Mouse (Mus musculus): Measurements from ENCODE around the gene Prnp. TPM values are rescaled to one million over a fixed set of nuclear protein-coding genes. Genes with fewer than 3 reads are reported as not detected.

Gene Prnp
- polyA plus RNA-seq, 1 experiment from 2014 or later, result 103 TPM

- ATAC-seq, result no peak
- H3K4me2 ChIP-seq, result no peak overlapping the region
- WGBS, result 80% methylated on average over 3 of the region's 3 CpGs
- no peak overlapping the region for H3K4me3 ChIP-seq
- no peak overlapping the region for H3K27ac ChIP-seq
- H3K27me3 ChIP-seq, result no peaks in the 10 kb centered on the region
- H3K4me1 ChIP-seq, result no peaks in the 10 kb centered on the region
- no peaks in the 10 kb centered on the region for H3K9me3 ChIP-seq (replicated peaks)
- no peak overlapping the region for H3K9ac ChIP-seq
- H3K36me3 ChIP-seq (ENCODE audit: poor library complexity, severe bottlenecking), result peaks cover 20% of the 10 kb centered on the region
These were observed 30.8 kb downstream of the Prnp start for GRCm38 (mm10) chr2:131940506-131940905.

GRCm38 (mm10) chr2:131941501-131941900 is 31.8 kb downstream of the Prnp start:
- no peak for ATAC-seq
- 76% methylated on average over 6 of the region's 6 CpGs for WGBS
- Histone ChIP-seq H3K27ac (no peak overlapping the region), H3K9ac (no peak overlapping the region), H3K36me3 (ENCODE audit: poor library complexity, severe bottlenecking) (peaks cover 17% of the 10 kb centered on the region), H3K27me3 (no peaks in the 10 kb centered on the region), H3K4me2 (no peak overlapping the region), H3K9me3 (replicated peaks) (no peaks in the 10 kb centered on the region), H3K4me1 (no peaks in the 10 kb centered on the region), H3K4me3 (no peak overlapping the region)

- Histone ChIP-seq H3K27me3 (no peaks in the 10 kb centered on the region), H3K9me3 (replicated peaks) (no peaks in the 10 kb centered on the region), H3K9ac (no peak overlapping the region), H3K4me1 (peaks cover 7% of the 10 kb centered on the region; the same call in 1 of the 2 replicates), H3K27ac (no peak overlapping the region), H3K36me3 (ENCODE audit: poor library complexity, severe bottlenecking) (no peaks in the 10 kb centered on the region), H3K4me2 (no peak overlapping the region), H3K4me3 (no peak overlapping the region)
- 17% methylated on average over 1 of the region's 1 CpGs for WGBS
- no peak for ATAC-seq
These were observed 34.6 kb downstream of the Prnp start for GRCm38 (mm10) chr2:131944370-131944769.

GRCm38 (mm10) chr2:131945225-131945624 is 35.5 kb downstream of the Prnp start:
- no peaks in the 10 kb centered on the region for H3K27me3 ChIP-seq
- H3K9ac ChIP-seq, result no peak overlapping the region
- ATAC-seq, result no peak
- no peak overlapping the region for H3K27ac ChIP-seq
- no peak overlapping the region for H3K4me3 ChIP-seq
- peaks cover 7% of the 10 kb centered on the region; the same call in 1 of the 2 replicates for H3K4me1 ChIP-seq
- no peak overlapping the region for H3K4me2 ChIP-seq
- H3K9me3 ChIP-seq (replicated peaks), result no peaks in the 10 kb centered on the region
- no peaks in the 10 kb centered on the region for H3K36me3 ChIP-seq (ENCODE audit: poor library complexity, severe bottlenecking)
- WGBS, result 88% methylated on average over 8 of the region's 8 CpGs

- Histone ChIP-seq H3K27me3 (peaks cover 3% of the 10 kb centered on the region; the same call in 1 of the 2 replicates), H3K4me1 (peaks cover 7% of the 10 kb centered on the region; the same call in 1 of the 2 replicates), H3K4me3 (no peak overlapping the region), H3K27ac (no peak overlapping the region), H3K9me3 (replicated peaks) (no peaks in the 10 kb centered on the region), H3K9ac (no peak overlapping the region), H3K4me2 (no peak overlapping the region), H3K36me3 (ENCODE audit: poor library complexity, severe bottlenecking) (no peaks in the 10 kb centered on the region)
- ATAC-seq, result no peak
- 93% methylated on average over 6 of the region's 6 CpGs for WGBS
These were observed 36.0 kb downstream of the Prnp start for GRCm38 (mm10) chr2:131945765-131946164.

- no peak for ATAC-seq
- 91% methylated on average over 16 of the region's 16 CpGs for WGBS
- Histone ChIP-seq H3K36me3 (ENCODE audit: poor library complexity, severe bottlenecking) (no peaks in the 10 kb centered on the region), H3K9ac (no peak overlapping the region), H3K27ac (no peak overlapping the region), H3K4me2 (no peak overlapping the region), H3K4me3 (no peak overlapping the region), H3K9me3 (replicated peaks) (no peaks in the 10 kb centered on the region), H3K27me3 (peaks cover 3% of the 10 kb centered on the region; the same call in 1 of the 2 replicates), H3K4me1 (peaks cover 7% of the 10 kb centered on the region; the same call in 1 of the 2 replicates)
These were observed 36.6 kb downstream of the Prnp start for GRCm38 (mm10) chr2:131946351-131946750.

- H3K9ac ChIP-seq, result no peak overlapping the region
- no peak overlapping the region for H3K4me2 ChIP-seq
- no peak for ATAC-seq
- peaks cover 14% of the 10 kb centered on the region; the same call in 1 of the 2 replicates for H3K4me1 ChIP-seq
- H3K36me3 ChIP-seq (ENCODE audit: poor library complexity, severe bottlenecking), result no peaks in the 10 kb centered on the region
- 80% methylated on average over 3 of the region's 3 CpGs for WGBS
- H3K27ac ChIP-seq, result no peak overlapping the region
- no peak overlapping the region for H3K4me3 ChIP-seq
- H3K9me3 ChIP-seq (replicated peaks), result no peaks in the 10 kb centered on the region
- peaks cover 14% of the 10 kb centered on the region for H3K27me3 ChIP-seq
These were observed 38.4 kb downstream of the Prnp start for GRCm38 (mm10) chr2:131948156-131948555.

- WGBS, result 75% methylated on average over 11 of the region's 11 CpGs
- Histone ChIP-seq H3K4me2 (no peak overlapping the region), H3K4me1 (peaks cover 20% of the 10 kb centered on the region; the same call in 1 of the 2 replicates), H3K9me3 (replicated peaks) (no peaks in the 10 kb centered on the region), H3K4me3 (no peak overlapping the region), H3K27me3 (peaks cover 24% of the 10 kb centered on the region), H3K9ac (no peak overlapping the region), H3K27ac (no peak overlapping the region), H3K36me3 (ENCODE audit: poor library complexity, severe bottlenecking) (no peaks in the 10 kb centered on the region)
- no peak for ATAC-seq
These were observed 39.4 kb downstream of the Prnp start for GRCm38 (mm10) chr2:131948916-131949639.

- Histone ChIP-seq H3K4me2 (no peak overlapping the region), H3K9ac (no peak overlapping the region), H3K4me3 (no peak overlapping the region), H3K27me3 (peaks cover 31% of the 10 kb centered on the region), H3K36me3 (ENCODE audit: poor library complexity, severe bottlenecking) (no peaks in the 10 kb centered on the region), H3K4me1 (peaks cover 24% of the 10 kb centered on the region; the same call in 1 of the 2 replicates), H3K27ac (no peak overlapping the region), H3K9me3 (replicated peaks) (no peaks in the 10 kb centered on the region)
- WGBS, result 54% methylated on average over 9 of the region's 9 CpGs
- ATAC-seq, result peak; percentile 60
These were observed 40.3 kb downstream of the Prnp start for GRCm38 (mm10) chr2:131949767-131950597.

GRCm38 (mm10) chr2:131950598-131951095 is 40.9 kb downstream of the Prnp start, which contains the start of gene Prnd:
Prnd (plus strand) TSS chr2:131950861.
- 24% methylated on average over 11 of the region's 11 CpGs for WGBS
- H3K9ac ChIP-seq, result no peak within 1 kb of the TSS
- peaks cover 31% of the 10 kb centered on the region for H3K27me3 ChIP-seq
- H3K36me3 ChIP-seq (ENCODE audit: poor library complexity, severe bottlenecking), result no peaks in the 10 kb centered on the region
- no peaks in the 10 kb centered on the region for H3K9me3 ChIP-seq (replicated peaks)
- no peak within 1 kb of the TSS for H3K4me3 ChIP-seq
- H3K27ac ChIP-seq, result no peak within 1 kb of the TSS
- no peak for ATAC-seq
- peaks cover 30% of the 10 kb centered on the region; the same call in 1 of the 2 replicates for H3K4me1 ChIP-seq
- H3K4me2 ChIP-seq, result no peak within 1 kb of the TSS

- no peak overlapping the region for H3K9ac ChIP-seq
- H3K4me3 ChIP-seq, result no peak overlapping the region
- H3K27ac ChIP-seq, result no peak overlapping the region
- no peak for ATAC-seq
- 48% methylated on average over 2 of the region's 2 CpGs for WGBS
- no peaks in the 10 kb centered on the region for H3K9me3 ChIP-seq (replicated peaks)
- no peaks in the 10 kb centered on the region for H3K36me3 ChIP-seq (ENCODE audit: poor library complexity, severe bottlenecking)
- H3K4me1 ChIP-seq, result peaks cover 30% of the 10 kb centered on the region; the same call in 1 of the 2 replicates
- H3K27me3 ChIP-seq, result peaks cover 36% of the 10 kb centered on the region
- no peak overlapping the region for H3K4me2 ChIP-seq
These were observed 42.7 kb downstream of the Prnp start for GRCm38 (mm10) chr2:131952456-131952855.
